Mouse (Mus musculus) ovary, adult 10 weeks (tissue): ENCODE results near the gene Arl5b. TPM values are rescaled to one million over a fixed set of nuclear protein-coding genes. Genes with fewer than 3 reads are reported as not detected.

ENCODE experiments used
- polyA plus RNA-seq: library from polyadenylated mRNA; stranded (reverse); fragments of 350-450 nt; fragmentation: Illumina TruSeq; extraction: RNeasy Lipid Tissue Mini Kit (QIAGEN cat#74804); gene quantifications from one replicate; pipeline ENCODE4 v1.2.3, GENCODE M21; 2014

Gene Arl5b
- 138 TPM for polyA plus RNA-seq

DNA sequence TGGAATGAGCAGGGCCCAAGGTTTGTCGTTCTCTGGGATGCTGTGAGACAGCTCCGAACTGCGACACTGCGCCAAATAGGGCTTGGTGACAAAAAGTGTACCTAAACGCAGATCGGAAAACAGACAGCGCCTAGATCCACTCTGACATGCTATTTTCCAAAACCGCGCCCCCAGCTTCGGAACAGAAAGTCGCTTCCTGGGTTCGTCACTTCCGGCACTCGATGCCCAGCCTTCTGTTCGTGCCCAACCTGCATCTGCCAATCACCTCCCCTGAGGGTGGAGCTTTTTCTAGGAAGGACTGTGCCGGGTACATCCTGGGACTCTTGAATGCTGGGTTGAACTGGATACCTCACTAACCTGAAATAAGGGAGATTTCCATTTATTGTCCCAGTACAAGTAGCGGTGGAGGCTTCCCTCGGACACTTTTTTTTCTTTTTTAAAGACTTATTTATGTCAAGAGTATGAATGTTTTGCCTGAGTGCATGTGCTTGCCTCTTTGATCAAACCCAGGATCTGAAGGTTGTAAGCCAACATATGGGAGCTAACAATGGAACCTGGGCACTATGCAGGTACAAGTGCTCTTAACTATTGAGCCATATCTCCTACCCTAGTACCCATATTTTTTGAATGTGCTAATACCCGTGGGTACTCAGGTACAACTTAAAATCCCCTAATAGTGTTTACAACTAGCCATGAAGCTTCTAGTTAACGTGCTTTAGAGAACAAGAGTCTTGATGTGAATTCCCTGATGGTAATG, at the start of gene Arl5b:
Gene Arl5b, plus strand, starts transcription at position 279 of the 757 bp plus-strand sequence.

DNA sequence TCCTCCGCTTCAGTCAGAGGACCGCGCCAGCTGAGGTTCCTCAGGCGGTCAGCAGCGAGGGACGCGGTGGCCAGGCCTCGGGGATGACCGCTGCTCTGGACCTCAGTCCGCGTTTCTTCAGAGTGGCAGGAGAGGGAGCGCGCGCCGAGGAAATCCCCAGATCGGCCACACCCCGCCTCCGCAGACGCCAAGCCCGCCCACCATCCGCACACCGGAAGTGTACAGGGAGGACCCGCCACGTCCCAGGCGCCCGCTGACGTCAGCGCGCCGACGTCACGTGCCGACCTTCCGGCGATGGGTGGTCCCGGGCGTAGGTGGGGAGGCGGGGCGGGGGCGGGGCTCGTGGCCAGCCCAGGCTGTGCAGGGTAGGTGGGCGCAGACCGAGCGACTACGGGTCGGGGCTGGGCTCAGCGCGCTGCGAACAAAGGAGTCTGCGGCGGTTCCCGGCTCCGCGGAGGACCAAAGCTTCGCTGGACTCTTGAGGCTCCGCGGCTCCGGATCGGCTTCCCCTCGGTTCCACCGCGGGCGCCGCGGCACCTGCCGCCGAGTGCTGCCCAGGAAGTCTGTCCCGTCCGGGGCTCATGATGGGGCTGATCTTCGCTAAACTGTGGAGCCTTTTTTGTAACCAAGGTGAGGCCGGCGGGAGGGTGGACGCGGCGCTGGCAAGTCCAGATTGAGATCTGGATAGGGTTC, 5.9 kb downstream of the Arl5b start, which contains the start of gene Nsun6:
Gene Nsun6, minus strand, starts transcription at position 125 of the 693 bp plus-strand sequence.

Other genes with a start within 250 kb of the Arl5b start
- gene Nsun6, start 5.7 kb downstream of the Arl5b start, polyA plus RNA-seq: 15.5 TPM